Mouse (Mus musculus): ENCODE results near the gene Ptger1. TPM values are rescaled to one million over a fixed set of nuclear protein-coding genes. Genes with fewer than 3 reads are reported as not detected.

Ptger1 gene
- polyA plus RNA-seq, 2 experiments = 0.18 to 0.19 TPM

DNA sequence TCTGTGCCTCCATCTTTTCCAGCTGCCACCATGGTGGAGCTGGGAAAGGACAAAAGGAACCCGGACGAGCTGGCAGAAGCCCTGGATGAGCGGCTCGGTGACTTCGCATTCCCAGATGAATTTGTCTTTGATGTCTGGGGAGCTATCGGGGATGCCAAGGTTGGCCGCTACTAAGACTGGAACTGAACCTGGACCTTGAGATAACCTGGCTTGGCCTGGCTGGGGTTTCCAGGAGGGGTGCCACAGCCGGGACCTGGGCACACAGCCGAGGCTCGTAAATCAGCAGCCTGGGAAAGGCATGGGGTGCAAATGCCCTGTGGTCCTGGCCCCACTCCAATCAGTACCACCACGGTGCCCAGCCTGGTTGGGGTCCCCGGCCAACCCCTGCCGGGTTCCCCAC is 2.4 kb upstream of the Ptger1 start:
- H3K4me1 ChIP-seq (replicated peaks; ENCODE audit: control insufficient read depth in 2 of 2, insufficient read depth in 2 of 2, low read length in 1 of 2) = no peaks in the 10 kb centered on the region; a peak in 3 of 4 replicates
- no peak overlapping the region for H3K4me2 ChIP-seq (ENCODE audit: low read depth)
- no peaks in the 10 kb centered on the region for H3K36me3 ChIP-seq (replicated peaks; ENCODE audit: control insufficient read depth, insufficient read depth, low read depth)
- no peak for DNase-seq (ENCODE audit: low read depth in 3 of 3, low spot score in 3 of 3)
- no peak for TF ChIP-seq CTCF (IDR thresholded peaks at IDR 0.05; ENCODE audit: low read depth)
- TF ChIP-seq EP300 (IDR thresholded peaks at IDR 0.05; ENCODE audit: low read depth) = no peak
- WGBS (ENCODE audit: insufficient replicate concordance) = 80% methylated on average over 13 of the region's 13 CpGs
- no peak for ATAC-seq (ENCODE audit: insufficient read depth)
- H3K9ac ChIP-seq (replicated peaks) = no peak overlapping the region
- no peak overlapping the region for H3K27ac ChIP-seq
- H3K9me3 ChIP-seq (ENCODE audit: control insufficient read depth, low read length) = no peaks in the 10 kb centered on the region
- no peaks in the 10 kb centered on the region; the same call in 1 of the 2 replicates for H3K27me3 ChIP-seq (ENCODE audit: control insufficient read depth, insufficient read depth, low read length)
- H3K4me3 ChIP-seq (ENCODE audit: insufficient read depth in 1 of 2, low read depth in 2 of 2, low read length in 2 of 2) = no peak overlapping the region

GRCm38 (mm10) chr8:83664931-83665625 is 1.4 kb upstream of the Ptger1 start:
- 45% methylated on average over 2 of the region's 2 CpGs for WGBS (ENCODE audit: insufficient replicate concordance)
- no peak for DNase-seq (ENCODE audit: low read depth in 3 of 3, low spot score in 3 of 3)
- Histone ChIP-seq H3K27ac (no peak overlapping the region), H3K27me3 (ENCODE audit: control insufficient read depth, insufficient read depth, low read length) (no peaks in the 10 kb centered on the region; the same call in 1 of the 2 replicates), H3K4me3 (ENCODE audit: insufficient read depth in 1 of 2, low read depth in 2 of 2, low read length in 2 of 2) (no peak overlapping the region), H3K36me3 (replicated peaks; ENCODE audit: control insufficient read depth, insufficient read depth, low read depth) (no peaks in the 10 kb centered on the region), H3K9ac (replicated peaks) (no peak overlapping the region), H3K4me1 (replicated peaks; ENCODE audit: control insufficient read depth in 2 of 2, insufficient read depth in 2 of 2, low read length in 1 of 2) (no peaks in the 10 kb centered on the region; a peak in 3 of 4 replicates), H3K4me2 (ENCODE audit: low read depth) (no peak overlapping the region), H3K9me3 (ENCODE audit: control insufficient read depth, low read length) (no peaks in the 10 kb centered on the region)
- ATAC-seq (ENCODE audit: insufficient read depth) = no peak
- TF ChIP-seq CTCF (IDR thresholded peaks at IDR 0.05; ENCODE audit: low read depth) = no peak
- TF ChIP-seq EP300 (IDR thresholded peaks at IDR 0.05; ENCODE audit: low read depth) = no peak

DNA sequence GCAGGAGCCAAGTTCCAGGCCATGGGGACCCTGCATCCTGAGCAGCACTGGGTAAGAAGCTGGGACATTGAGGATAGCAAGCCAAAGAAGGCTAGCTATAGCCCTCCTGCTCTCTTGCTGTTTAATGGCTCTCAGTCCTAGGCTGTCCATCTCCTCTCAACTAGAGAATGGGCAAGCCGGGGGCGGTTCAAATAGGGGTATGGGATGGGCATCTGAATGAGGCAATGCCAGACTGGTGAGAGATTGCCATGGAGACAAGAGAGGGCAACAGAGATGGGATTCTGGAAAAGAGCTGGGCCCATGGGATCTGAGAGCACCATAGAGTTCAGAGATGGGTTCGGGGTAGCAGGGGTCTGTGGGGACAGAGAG is 372 bp downstream of the Ptger1 start:
- DNase-seq (ENCODE audit: low read depth in 3 of 3, low spot score in 3 of 3) = no peak
- ATAC-seq (ENCODE audit: insufficient read depth) = no peak
- TF ChIP-seq EP300 (IDR thresholded peaks at IDR 0.05; ENCODE audit: low read depth) (no peak), CTCF (IDR thresholded peaks at IDR 0.05; ENCODE audit: low read depth) (no peak)
- Histone ChIP-seq H3K4me1 (replicated peaks; ENCODE audit: control insufficient read depth in 2 of 2, insufficient read depth in 2 of 2, low read length in 1 of 2) (no peaks in the 10 kb centered on the region; a peak in 2 of 4 replicates), H3K36me3 (replicated peaks; ENCODE audit: control insufficient read depth, insufficient read depth, low read depth) (no peaks in the 10 kb centered on the region), H3K27me3 (ENCODE audit: control insufficient read depth, insufficient read depth, low read length) (no peaks in the 10 kb centered on the region; the same call in 1 of the 2 replicates), H3K4me2 (ENCODE audit: low read depth) (no peak overlapping the region), H3K9me3 (ENCODE audit: control insufficient read depth, low read length) (no peaks in the 10 kb centered on the region), H3K4me3 (ENCODE audit: insufficient read depth in 1 of 2, low read depth in 2 of 2, low read length in 2 of 2) (no peak overlapping the region), H3K27ac (no peak overlapping the region), H3K9ac (replicated peaks) (no peak overlapping the region)
- 82% methylated on average over 3 of the region's 3 CpGs for WGBS (ENCODE audit: insufficient replicate concordance)

DNA sequence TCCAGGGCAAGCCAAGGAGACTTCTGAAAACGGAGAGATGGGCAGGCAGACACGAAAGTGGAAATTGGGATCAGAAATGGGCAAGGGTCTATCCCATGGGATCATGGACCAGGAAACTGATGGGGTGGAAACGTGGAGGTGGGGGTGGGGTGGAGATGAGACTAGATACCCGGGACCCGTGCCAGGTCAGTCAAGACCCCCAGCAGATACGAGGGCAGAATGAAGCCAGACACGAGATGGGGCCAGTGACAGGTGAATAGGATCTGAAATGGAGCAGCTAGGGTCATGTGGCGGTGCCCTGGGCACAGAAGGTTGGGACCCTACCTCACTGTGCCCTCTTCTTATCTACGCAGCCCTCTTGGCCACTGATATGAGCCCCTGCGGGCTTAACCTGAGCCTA is 1.0 kb downstream of the Ptger1 start:
- no peak overlapping the region for H3K4me2 ChIP-seq (ENCODE audit: low read depth)
- H3K9ac ChIP-seq (replicated peaks) = no peak overlapping the region
- H3K27ac ChIP-seq = no peak overlapping the region
- H3K4me1 ChIP-seq (replicated peaks; ENCODE audit: control insufficient read depth in 2 of 2, insufficient read depth in 2 of 2, low read length in 1 of 2) = no peaks in the 10 kb centered on the region; a peak in 2 of 4 replicates
- no peak overlapping the region for H3K4me3 ChIP-seq (ENCODE audit: insufficient read depth in 1 of 2, low read depth in 2 of 2, low read length in 2 of 2)
- no peak for DNase-seq (ENCODE audit: low read depth in 3 of 3, low spot score in 3 of 3)
- TF ChIP-seq EP300 (IDR thresholded peaks at IDR 0.05; ENCODE audit: low read depth) (no peak), CTCF (IDR thresholded peaks at IDR 0.05; ENCODE audit: low read depth) (no peak)
- no peaks in the 10 kb centered on the region for H3K9me3 ChIP-seq (ENCODE audit: control insufficient read depth, low read length)
- no peaks in the 10 kb centered on the region; the same call in 1 of the 2 replicates for H3K27me3 ChIP-seq (ENCODE audit: control insufficient read depth, insufficient read depth, low read length)
- no peak for ATAC-seq (ENCODE audit: insufficient read depth)
- no peaks in the 10 kb centered on the region for H3K36me3 ChIP-seq (replicated peaks; ENCODE audit: control insufficient read depth, insufficient read depth, low read depth)
- 62% methylated on average over 10 of the region's 10 CpGs for WGBS (ENCODE audit: insufficient replicate concordance)

- no peak; the same call in 1 of the 2 replicates for ATAC-seq (ENCODE audit: insufficient read depth)
- Histone ChIP-seq H3K27ac (no peak overlapping the region), H3K9ac (replicated peaks) (no peak overlapping the region), H3K4me2 (ENCODE audit: low read depth) (peak overlapping the region; percentile 55), H3K27me3 (ENCODE audit: control insufficient read depth, insufficient read depth, low read length) (no peaks in the 10 kb centered on the region; the same call in 1 of the 2 replicates), H3K4me1 (replicated peaks; ENCODE audit: control insufficient read depth in 2 of 2, insufficient read depth in 2 of 2, low read length in 1 of 2) (no peaks in the 10 kb centered on the region; a peak in 1 of 4 replicates), H3K9me3 (ENCODE audit: control insufficient read depth, low read length) (no peaks in the 10 kb centered on the region), H3K36me3 (replicated peaks; ENCODE audit: control insufficient read depth, insufficient read depth, low read depth) (no peaks in the 10 kb centered on the region; the same call in 1 of the 2 replicates), H3K4me3 (ENCODE audit: insufficient read depth in 1 of 2, low read depth in 2 of 2, low read length in 2 of 2) (peak overlapping the region in 1 of 2 experiments; percentile 31; a peak in 1 of 4 replicates)
- WGBS (ENCODE audit: insufficient replicate concordance) = 42% methylated on average over 80 of the region's 80 CpGs
- DNase-seq (ENCODE audit: low read depth in 3 of 3, low spot score in 3 of 3) = no peak
- TF ChIP-seq CTCF (IDR thresholded peaks at IDR 0.05; ENCODE audit: low read depth) (peak; percentile 81), EP300 (IDR thresholded peaks at IDR 0.05; ENCODE audit: low read depth) (no peak)
Observed at GRCm38 (mm10) chr8:83668010-83668916, 1.8 kb downstream of the Ptger1 start.
